In genomic region chr5:99884035-99884434, GRCm38 (mm10) we compare ENCODE assay signal across 34 mouse cellular contexts. TPM values are rescaled to one million over a fixed set of nuclear protein-coding genes. Genes with fewer than 3 reads are reported as not detected.
DNase-seq lines count a peak whose midpoint lies in the region; ATAC-seq and TF ChIP-seq lines count a peak whose summit lies in the region.
"Had no signal": no experiment of that assay in that cellular context is flagged by ENCODE, and none has a peak within 500 bp of the region (broad histone marks: within the 10 kb centered on the region; RNA-seq: fewer than 3 reads in every experiment).

No protein-coding gene starts in this region.

- no peak overlapping the region for H3K4me3 ChIP-seq in intestine, embryonic 14.5 days (ENCODE audit: low read depth, low read length)
- H3K4me3 ChIP-seq in intestine, embryonic 16.5 days (ENCODE audit: low read length): no peak overlapping the region
- no peak overlapping the region for H3K4me3 ChIP-seq in liver, embryonic 11.5 days (ENCODE audit: low read depth, low read length)
- no peak overlapping the region for H3K4me3 ChIP-seq in liver, postnatal 0 days (ENCODE audit: low read depth, low read length)
- no peak overlapping the region for H3K4me3 ChIP-seq in ES-E14 (ENCODE audit: insufficient read depth in 1 of 2, low read depth in 1 of 2, low read length in 2 of 2, poor library complexity in 1 of 2, severe bottlenecking in 1 of 2)
- no peak overlapping the region for H3K4me3 ChIP-seq in hindbrain, embryonic 10.5 days
- H3K4me3 ChIP-seq in forebrain, embryonic 12.5 days (replicated peaks): no peak overlapping the region
- H3K4me3 ChIP-seq: embryonic facial prominence, embryonic 12.5 days; forebrain, embryonic 15.5 days; liver, embryonic 15.5 days; megakaryocyte, embryonic 14.5 days; midbrain, embryonic 13.5 days; neural tube, embryonic 15.5 days had no signal

- no peak for ATAC-seq in intestine, embryonic 14.5 days (replicated peaks; ENCODE audit: low FRiP score, low TSS enrichment, low read depth)
- no peak for ATAC-seq in intestine, embryonic 16.5 days
- no peak for ATAC-seq in liver, embryonic 11.5 days (replicated peaks; ENCODE audit: low FRiP score)
- ATAC-seq in liver, postnatal 0 days: no peak
- no peak for ATAC-seq in forebrain, embryonic 12.5 days (ENCODE audit: low FRiP score)
- ATAC-seq: forebrain, embryonic 15.5 days; midbrain, embryonic 13.5 days had no signal

- peak; percentile 60 for DNase-seq in intestine, embryonic 14.5 days (ENCODE audit: low spot score)
- peak; percentile 30 for DNase-seq in liver, embryonic 11.5 days (ENCODE audit: low spot score)
- DNase-seq in liver, postnatal 0 days: no peak
- DNase-seq in ES-E14 (ENCODE audit: low read depth, low spot score) (peak; percentile 8), R1 (ENCODE audit: low read depth, low spot score) (peak; percentile 17)
- DNase-seq in hindbrain, embryonic 10.5 days (ENCODE audit: low spot score): no peak
- DNase-seq: adrenal gland, postnatal 10 days; cerebellum, adult 11-12 months; cerebellum, adult 9-11 months; gastrocnemius, postnatal 25 days; heart, postnatal 36 days; kidney, adult 8-10 months; kidney, postnatal 36 days; layer of hippocampus, postnatal 36 days; left cerebral cortex, postnatal 4 days; liver; lung, postnatal 4 days; retina, postnatal 1 day; right cerebral cortex, postnatal 14 days; thymus, postnatal 14 days had no signal

- H3K27me3 ChIP-seq in intestine, embryonic 14.5 days (replicated peaks; ENCODE audit: control insufficient read depth, insufficient read depth, low read length): no peaks in the 10 kb centered on the region
- no peaks in the 10 kb centered on the region for H3K27me3 ChIP-seq in intestine, embryonic 16.5 days (replicated peaks; ENCODE audit: control insufficient read depth, insufficient read depth, low read length)
- H3K27me3 ChIP-seq in liver, embryonic 11.5 days (replicated peaks; ENCODE audit: control insufficient read depth, insufficient read depth, low read length): no peaks in the 10 kb centered on the region
- no peaks in the 10 kb centered on the region for H3K27me3 ChIP-seq in liver, postnatal 0 days (ENCODE audit: insufficient read depth, low read length)
- no peaks in the 10 kb centered on the region for H3K27me3 ChIP-seq in hindbrain, embryonic 10.5 days (ENCODE audit: insufficient read depth, poor library complexity, severe bottlenecking)
- no peaks in the 10 kb centered on the region for H3K27me3 ChIP-seq in forebrain, embryonic 12.5 days
- H3K27me3 ChIP-seq: embryonic facial prominence, embryonic 12.5 days; forebrain, embryonic 15.5 days; liver, embryonic 15.5 days; midbrain, embryonic 13.5 days; neural tube, embryonic 15.5 days had no signal

- 89% methylated on average over 4 of the region's 4 CpGs for WGBS in intestine, embryonic 14.5 days
- 90% methylated on average over 4 of the region's 4 CpGs for WGBS in intestine, embryonic 16.5 days
- 88% methylated on average over 4 of the region's 4 CpGs for WGBS in liver, embryonic 11.5 days
- 81% methylated on average over 4 of the region's 4 CpGs for WGBS in liver, postnatal 0 days (ENCODE audit: insufficient replicate concordance)
- WGBS in hindbrain, embryonic 10.5 days: 90% methylated on average over 4 of the region's 4 CpGs
- 93% methylated on average over 4 of the region's 4 CpGs for WGBS in forebrain, embryonic 12.5 days

- in situ Hi-C loops in ES-E14 (cut with MboI; ENCODE audit: low sequenced_read_pairs in 2 of 2, unreplicated experiment in 2 of 2): loop anchor here (25.0 kb wide), 2 partner anchors 322 to 672 kb away; no protein-coding TSS in a partner anchor

- TF ChIP-seq CTCF in liver, postnatal 0 days (IDR thresholded peaks at IDR 0.05; ENCODE audit: low read depth): no peak

- H3K4me2 ChIP-seq in intestine, embryonic 14.5 days (ENCODE audit: low read length): no peak overlapping the region
- H3K4me2 ChIP-seq in intestine, embryonic 16.5 days (ENCODE audit: low read depth, low read length): no peak overlapping the region
- H3K4me2 ChIP-seq in liver, embryonic 11.5 days: no peak overlapping the region
- H3K4me2 ChIP-seq in liver, postnatal 0 days (ENCODE audit: low read depth, low read length): no peak overlapping the region
- no peak overlapping the region for H3K4me2 ChIP-seq in forebrain, embryonic 12.5 days
- H3K4me2 ChIP-seq: embryonic facial prominence, embryonic 12.5 days; forebrain, embryonic 15.5 days; heart, embryonic 11.5 days; hindbrain, embryonic 14.5 days; liver, embryonic 15.5 days; midbrain, embryonic 13.5 days; neural tube, embryonic 15.5 days had no signal

- H3K36me3 ChIP-seq in intestine, embryonic 14.5 days (ENCODE audit: control insufficient read depth, insufficient read depth, low read length): no peaks in the 10 kb centered on the region
- H3K36me3 ChIP-seq in intestine, embryonic 16.5 days (ENCODE audit: control insufficient read depth, insufficient read depth, low read length): no peaks in the 10 kb centered on the region
- H3K36me3 ChIP-seq in liver, embryonic 11.5 days (ENCODE audit: control insufficient read depth, insufficient read depth, low read length): no peaks in the 10 kb centered on the region
- no peaks in the 10 kb centered on the region for H3K36me3 ChIP-seq in liver, postnatal 0 days (replicated peaks; ENCODE audit: insufficient read depth, low read length)
- H3K36me3 ChIP-seq in ES-E14 (ENCODE audit: control insufficient read depth, insufficient read depth, low read length, poor library complexity, severe bottlenecking): no peaks in the 10 kb centered on the region
- no peaks in the 10 kb centered on the region for H3K36me3 ChIP-seq in hindbrain, embryonic 10.5 days
- no peaks in the 10 kb centered on the region for H3K36me3 ChIP-seq in forebrain, embryonic 12.5 days (replicated peaks)
- H3K36me3 ChIP-seq: embryonic facial prominence, embryonic 12.5 days; forebrain, embryonic 15.5 days; liver, embryonic 15.5 days; midbrain, embryonic 13.5 days; neural tube, embryonic 15.5 days had no signal

- no peak for TF ChIP-seq EP300 in liver, postnatal 0 days (IDR thresholded peaks at IDR 0.05; ENCODE audit: low read depth)

- no peaks in the 10 kb centered on the region for H3K9me3 ChIP-seq in intestine, embryonic 14.5 days (ENCODE audit: control insufficient read depth, low read length)
- H3K9me3 ChIP-seq in intestine, embryonic 16.5 days (ENCODE audit: control insufficient read depth, low read length): no peaks in the 10 kb centered on the region
- no peaks in the 10 kb centered on the region for H3K9me3 ChIP-seq in liver, embryonic 11.5 days (ENCODE audit: control insufficient read depth, low read length)
- no peaks in the 10 kb centered on the region for H3K9me3 ChIP-seq in liver, postnatal 0 days (ENCODE audit: low read length)
- H3K9me3 ChIP-seq in ES-E14 (ENCODE audit: control insufficient read depth, insufficient read depth, low read depth, low read length): no peaks in the 10 kb centered on the region
- no peaks in the 10 kb centered on the region for H3K9me3 ChIP-seq in hindbrain, embryonic 10.5 days
- no peaks in the 10 kb centered on the region for H3K9me3 ChIP-seq in forebrain, embryonic 12.5 days
- H3K9me3 ChIP-seq: embryonic facial prominence, embryonic 12.5 days; forebrain, embryonic 15.5 days; liver, embryonic 15.5 days; midbrain, embryonic 13.5 days; neural tube, embryonic 15.5 days had no signal

- no peak overlapping the region for H3K9ac ChIP-seq in intestine, embryonic 14.5 days (ENCODE audit: low read length)
- no peak overlapping the region for H3K9ac ChIP-seq in intestine, embryonic 16.5 days (ENCODE audit: low read depth, low read length)
- no peak overlapping the region for H3K9ac ChIP-seq in liver, embryonic 11.5 days (ENCODE audit: low read depth, low read length)
- no peak overlapping the region for H3K9ac ChIP-seq in liver, postnatal 0 days (replicated peaks)
- no peak overlapping the region for H3K9ac ChIP-seq in ES-E14 (ENCODE audit: insufficient read depth, low read depth, low read length, poor library complexity, severe bottlenecking)
- H3K9ac ChIP-seq in forebrain, embryonic 12.5 days: no peak overlapping the region
- H3K9ac ChIP-seq: embryonic facial prominence, embryonic 12.5 days; forebrain, embryonic 15.5 days; hindbrain, embryonic 14.5 days; liver, embryonic 15.5 days; midbrain, embryonic 13.5 days; neural tube, embryonic 15.5 days had no signal

- no peaks in the 10 kb centered on the region for H3K4me1 ChIP-seq in intestine, embryonic 14.5 days (replicated peaks; ENCODE audit: control insufficient read depth, insufficient read depth, low read length)
- H3K4me1 ChIP-seq in intestine, embryonic 16.5 days (ENCODE audit: control insufficient read depth, insufficient read depth, low read length): no peaks in the 10 kb centered on the region
- H3K4me1 ChIP-seq in liver, embryonic 11.5 days (replicated peaks; ENCODE audit: control insufficient read depth, insufficient read depth, low read length): no peaks in the 10 kb centered on the region
- 0 out of 2 replicates have a peak, but pooled peaks cover 3% of the 10 kb centered on the region for H3K4me1 ChIP-seq in liver, postnatal 0 days (ENCODE audit: insufficient read depth)
- no peaks in the 10 kb centered on the region for H3K4me1 ChIP-seq in ES-E14 (ENCODE audit: control insufficient read depth in 2 of 2, insufficient read depth in 2 of 2, low read length in 2 of 2, poor library complexity in 1 of 2)
- H3K4me1 ChIP-seq in hindbrain, embryonic 10.5 days (replicated peaks): no peaks in the 10 kb centered on the region
- H3K4me1 ChIP-seq in forebrain, embryonic 12.5 days: no peaks in the 10 kb centered on the region
- H3K4me1 ChIP-seq: embryonic facial prominence, embryonic 12.5 days; forebrain, embryonic 15.5 days; liver, embryonic 15.5 days; midbrain, embryonic 13.5 days; neural tube, embryonic 15.5 days had no signal

- H3K27ac ChIP-seq in intestine, embryonic 14.5 days (ENCODE audit: low read depth): no peak overlapping the region
- H3K27ac ChIP-seq in intestine, embryonic 16.5 days (ENCODE audit: low read length): no peak overlapping the region
- no peak overlapping the region for H3K27ac ChIP-seq in liver, embryonic 11.5 days (ENCODE audit: low read depth, low read length)
- no peak overlapping the region for H3K27ac ChIP-seq in liver, postnatal 0 days (ENCODE audit: low read depth)
- no peak overlapping the region for H3K27ac ChIP-seq in ES-E14 (ENCODE audit: insufficient read depth, low read depth, low read length, poor library complexity, severe bottlenecking)
- H3K27ac ChIP-seq in hindbrain, embryonic 10.5 days: no peak overlapping the region
- no peak overlapping the region for H3K27ac ChIP-seq in forebrain, embryonic 12.5 days
- H3K27ac ChIP-seq: embryonic facial prominence, embryonic 12.5 days; forebrain, embryonic 15.5 days; hindbrain, embryonic 14.5 days; liver, embryonic 15.5 days; midbrain, embryonic 13.5 days; neural tube, embryonic 15.5 days had no signal

RNA-seq across cellular contexts. Expression of gene Vamp9, which starts 22.0 kb away (rescaled TPM):
- polyA plus RNA-seq in intestine, embryonic 14.5 days (2014; fragmentation: Nextera tagmentation; extraction: Ambion mirVana): 0.23 and 0.48 TPM in 2 replicates
- polyA plus RNA-seq in intestine, embryonic 16.5 days (2015; fragmentation: Nextera tagmentation; extraction: Ambion mirVana): 0.28 TPM in 1 of 2 replicates, not detected in the other
- polyA plus RNA-seq in liver, embryonic 11.5 days (2014; fragmentation: Nextera tagmentation; extraction: Ambion mirVana): not detected in 2 replicates
- 0.15 TPM in 1 of 2 replicates, not detected in the other for polyA plus RNA-seq in liver, postnatal 0 days (2015; fragmentation: Nextera tagmentation; extraction: Ambion mirVana)
- not detected in 2 replicates for total RNA-seq in ES-E14 (2012; rRNA removed)
- 0.82 TPM in 1 of 2 replicates, not detected in the other for polyA plus RNA-seq in hindbrain, embryonic 10.5 days (2016; fragmentation: Nextera tagmentation; extraction: Ambion mirVana)
- 0.56 TPM in 1 of 2 replicates, not detected in the other for polyA plus RNA-seq in forebrain, embryonic 12.5 days (2016; fragmentation: Nextera tagmentation; extraction: Ambion mirVana)
- total RNA-seq: common myeloid progenitor, adult 5-6 weeks; gastrocnemius, adult 18-20 months; gastrocnemius, postnatal 25 days; heart, postnatal 36 days; left cerebral cortex, postnatal 4 days had no signal
- polyA plus RNA-seq: C2C12; liver, embryonic 15.5 days; small intestine, adult 2 months had no signal

Comparison
In these comparisons a context has a peak if more than half of its experiments do, and no peak if none do; other contexts are left out.
1. DNase-seq: peak in intestine, embryonic 14.5 days (single experiment), liver, embryonic 11.5 days (single experiment), ES-E14 (single experiment) and R1 (single experiment); none in liver, postnatal 0 days (single experiment) and hindbrain, embryonic 10.5 days (single experiment).